Mouse (Mus musculus) brain, embryonic 14.5 days (tissue): ENCODE results near the gene Sptb.

Experiments
- CTCF ChIP-seq: fragments of 200-500 bp; IDR thresholded peaks from 2 replicates; pipeline ENCODE4 v1.5.1; 2012; ENCODE audit warnings: inconsistent platforms, mild to moderate bottlenecking, moderate library complexity, borderline replicate concordance; ENCODE audit not compliant: insufficient read depth, insufficient read length; ENCODE audit errors: extremely low read depth
- POLR2A ChIP-seq: fragments of 200-500 bp; IDR thresholded peaks from 2 replicates; pipeline ENCODE4 v1.6.1; 2012; ENCODE audit warnings: mild to moderate bottlenecking, inconsistent platforms, borderline replicate concordance; ENCODE audit not compliant: poor library complexity, insufficient read depth, insufficient read length, severe bottlenecking; ENCODE audit errors: extremely low read depth

DNA sequence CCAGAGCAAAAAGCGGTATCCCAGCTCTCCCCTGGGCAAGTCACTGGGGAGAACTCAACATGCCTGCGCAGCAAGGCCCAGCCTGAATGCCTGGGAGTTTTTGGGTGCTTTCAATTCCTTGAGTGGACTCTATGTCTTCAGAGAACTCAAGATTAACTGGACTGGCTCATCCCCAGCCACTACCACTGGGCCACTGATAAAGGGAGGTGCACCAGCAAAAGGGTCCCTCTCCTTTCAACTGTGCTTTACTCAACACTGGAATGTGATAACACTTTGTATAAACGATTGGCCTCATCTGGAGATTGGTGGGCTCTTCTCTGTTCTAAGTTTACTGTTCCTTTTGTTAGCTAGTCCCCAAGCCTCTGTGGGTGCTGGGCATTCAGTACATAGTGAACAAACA, 2.2 kb downstream of the Sptb start:
- TF ChIP-seq CTCF (no peak), POLR2A (no peak)
